Mouse (Mus musculus) kidney, adult 2 months (tissue): ENCODE measurements around the gene Fbxl19.
"Not testable (repeated sequence)": the region's sequence is repeated elsewhere in the genome, so short reads cannot be mapped to it uniquely, and the experiment has no call there.

Experiments
- CTCF ChIP-seq: fragments of 200-500 bp; conservative IDR thresholded peaks from 2 replicates; pipeline ENCODE4 v1.5.1; 2011; ENCODE audit warnings: low read depth, mild to moderate bottlenecking, control low read depth, low read length, moderate library complexity, mixed read lengths; ENCODE audit not compliant: insufficient read depth, insufficient read length
- POLR2A ChIP-seq: fragments of 200-500 bp; IDR thresholded peaks from one replicate; pipeline ENCODE4 v1.6.1; 2011; ENCODE audit warnings: low read depth, low read length, control low read depth

- TF ChIP-seq CTCF, POLR2A: not testable (repeated sequence)
These were observed 12.3 kb upstream of the Fbxl19 start, which contains the start of gene Ctf2 for GRCm38 (mm10) chr7:127732066-127732465.
